Mouse (Mus musculus): ENCODE data around the gene Fbxw8. TPM values are rescaled to one million over a fixed set of nuclear protein-coding genes. Genes with fewer than 3 reads are reported as not detected.

The Fbxw8 gene
- polyA plus RNA-seq, 1 experiment: 18.4 TPM

DNA sequence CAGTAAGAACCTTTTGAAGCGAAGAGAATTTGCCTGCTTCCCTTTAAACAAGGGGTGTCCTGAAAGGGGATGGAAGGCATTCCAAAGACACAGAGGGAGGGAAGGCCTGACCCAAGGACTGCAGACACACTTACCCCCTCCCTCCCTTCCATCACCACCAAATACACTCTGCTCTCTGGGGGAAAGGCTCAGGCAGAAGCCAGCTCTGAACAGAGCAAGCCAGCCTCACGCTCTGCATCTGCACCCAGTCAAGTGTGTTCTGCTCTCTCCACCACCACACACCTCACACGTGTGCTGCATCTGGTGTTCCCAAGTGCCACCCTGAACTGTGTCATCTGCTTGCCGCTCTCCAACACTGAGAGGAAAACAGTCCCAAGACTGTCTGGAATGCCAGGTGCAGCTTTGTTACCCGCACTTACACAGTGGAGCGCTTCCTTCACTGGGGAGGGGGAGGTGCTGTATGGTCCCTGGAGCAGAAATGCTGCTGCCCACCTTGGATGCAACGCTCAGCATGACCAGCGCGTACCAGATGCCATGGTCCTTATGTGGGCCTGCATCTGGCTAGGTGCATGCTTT, 73.8 kb downstream of the Fbxw8 start:
- no peak overlapping the region for H3K27ac ChIP-seq (replicated peaks; ENCODE audit: low read depth, low read length)
- H3K4me1 ChIP-seq (ENCODE audit: control insufficient read depth, insufficient read depth, insufficient read length, low read length): peaks cover 6% of the 10 kb centered on the region; the same call in 1 of the 2 replicates
- H3K4me3 ChIP-seq (ENCODE audit: insufficient read depth, low read depth, low read length): no peak overlapping the region

DNA sequence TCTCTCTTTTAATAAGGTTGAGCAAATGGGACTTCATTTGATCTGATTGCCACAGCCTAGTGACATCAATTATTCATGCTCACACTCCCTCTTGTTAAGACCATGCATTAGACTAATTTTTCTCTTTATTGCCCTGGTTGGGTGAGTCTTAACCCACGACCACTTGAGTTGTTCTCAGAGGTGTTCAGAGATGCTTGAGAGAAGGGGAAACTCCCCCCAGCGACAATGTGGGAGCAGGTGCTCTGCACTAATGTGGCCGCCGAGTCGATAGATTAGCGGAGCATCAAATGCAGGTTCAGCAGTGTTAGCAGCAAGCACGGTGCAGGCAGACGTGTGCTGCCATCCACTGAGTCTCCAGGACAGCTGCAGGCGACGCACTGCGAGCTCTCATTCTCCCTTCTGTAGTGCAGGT, 75.4 kb downstream of the Fbxw8 start:
- no peak overlapping the region for H3K27ac ChIP-seq (replicated peaks; ENCODE audit: low read depth, low read length)
- H3K4me3 ChIP-seq (ENCODE audit: insufficient read depth, low read depth, low read length): no peak overlapping the region
- peaks cover 6% of the 10 kb centered on the region; the same call in 1 of the 2 replicates for H3K4me1 ChIP-seq (ENCODE audit: control insufficient read depth, insufficient read depth, insufficient read length, low read length)

DNA sequence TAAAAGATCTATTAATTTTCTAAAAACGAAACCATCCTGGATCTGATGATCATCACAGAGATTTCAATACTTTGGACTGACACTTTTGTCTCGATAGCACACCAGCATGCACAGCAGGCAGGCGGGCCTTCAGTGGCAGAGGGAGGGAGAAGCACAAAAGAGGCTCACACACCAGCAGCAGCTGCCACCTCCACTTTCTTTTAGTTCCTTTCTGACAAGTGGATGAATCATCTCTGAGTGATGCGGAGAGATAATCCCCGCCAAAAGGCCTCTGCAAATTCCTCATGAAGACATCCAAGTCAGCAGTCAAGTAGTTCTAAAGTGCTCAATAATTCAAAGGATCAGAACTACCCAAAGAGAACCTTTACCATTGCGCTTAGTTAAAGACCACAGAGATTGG, 75.9 kb downstream of the Fbxw8 start:
- Histone ChIP-seq H3K4me1 (ENCODE audit: control insufficient read depth, insufficient read depth, insufficient read length, low read length) (peaks cover 5% of the 10 kb centered on the region; the same call in 1 of the 2 replicates), H3K4me3 (ENCODE audit: insufficient read depth, low read depth, low read length) (no peak overlapping the region), H3K27ac (replicated peaks; ENCODE audit: low read depth, low read length) (no peak overlapping the region)

DNA sequence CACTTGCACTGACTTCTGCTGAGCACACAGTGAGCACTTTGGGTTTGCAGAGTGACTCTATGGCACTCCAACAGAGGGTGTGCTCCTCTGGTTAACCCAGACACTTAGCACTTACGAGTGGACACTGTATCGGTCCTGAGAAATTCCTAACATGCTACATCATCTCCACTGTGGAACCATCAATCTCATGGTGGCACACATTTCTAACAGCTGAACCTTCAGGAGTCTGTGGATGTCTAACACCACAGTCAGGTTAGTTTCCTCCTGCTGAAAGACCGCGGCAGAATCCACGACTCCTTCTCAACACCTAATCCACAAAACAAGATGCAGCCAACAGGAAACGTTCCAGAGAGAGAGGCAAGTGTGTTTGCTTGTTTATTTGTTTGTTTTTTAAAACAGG, 76.7 kb downstream of the Fbxw8 start:
- H3K27ac ChIP-seq (replicated peaks; ENCODE audit: low read depth, low read length): no peak overlapping the region
- H3K4me3 ChIP-seq (ENCODE audit: insufficient read depth, low read depth, low read length): no peak overlapping the region
- H3K4me1 ChIP-seq (ENCODE audit: control insufficient read depth, insufficient read depth, insufficient read length, low read length): no peaks in the 10 kb centered on the region; the same call in 1 of the 2 replicates

DNA sequence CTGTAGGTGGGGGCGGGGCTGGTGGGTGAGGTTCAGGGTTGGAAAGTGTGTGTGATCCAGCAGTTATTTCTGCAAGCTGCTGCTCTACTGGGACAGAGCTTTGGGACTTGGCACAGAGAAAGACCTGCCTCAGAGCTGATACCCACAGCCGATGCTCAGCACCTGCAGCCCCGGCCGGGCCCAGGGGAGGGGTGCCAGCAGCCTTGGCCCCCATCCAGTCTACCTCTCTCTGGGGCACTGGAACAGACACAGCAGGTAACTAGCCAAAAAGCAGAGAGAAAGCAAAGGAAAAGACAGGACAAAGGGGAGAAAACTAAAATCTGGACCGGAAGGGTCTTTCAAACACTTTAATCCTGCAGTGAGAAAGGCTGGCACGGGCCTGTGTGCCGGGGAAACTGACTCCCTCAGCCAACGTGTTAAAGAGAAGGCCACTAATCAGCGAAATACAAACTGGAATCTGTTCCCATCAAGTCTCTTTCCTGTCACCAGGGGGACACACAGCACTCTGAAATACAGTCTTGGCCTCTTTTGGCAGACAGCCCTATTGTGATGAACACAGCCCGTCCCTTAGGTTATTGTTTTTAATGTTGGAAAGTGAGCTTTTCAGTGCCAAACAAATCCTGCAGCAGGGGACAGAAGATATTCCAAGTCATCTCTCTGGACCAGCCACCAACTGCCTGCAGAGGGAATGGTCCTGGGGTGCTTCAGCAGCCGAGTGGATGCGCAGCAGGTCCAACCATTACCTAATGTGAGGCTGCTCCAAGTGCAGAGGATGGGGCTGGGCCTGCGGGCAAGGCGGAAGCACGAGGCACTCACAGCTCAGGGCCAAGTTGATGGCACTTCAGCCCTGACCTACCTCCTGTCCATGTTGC, 78.3 kb downstream of the Fbxw8 start:
- Histone ChIP-seq H3K4me1 (ENCODE audit: control insufficient read depth, insufficient read depth, insufficient read length, low read length) (no peaks in the 10 kb centered on the region), H3K4me3 (ENCODE audit: insufficient read depth, low read depth, low read length) (no peak overlapping the region), H3K27ac (replicated peaks; ENCODE audit: low read depth, low read length) (no peak overlapping the region)

DNA sequence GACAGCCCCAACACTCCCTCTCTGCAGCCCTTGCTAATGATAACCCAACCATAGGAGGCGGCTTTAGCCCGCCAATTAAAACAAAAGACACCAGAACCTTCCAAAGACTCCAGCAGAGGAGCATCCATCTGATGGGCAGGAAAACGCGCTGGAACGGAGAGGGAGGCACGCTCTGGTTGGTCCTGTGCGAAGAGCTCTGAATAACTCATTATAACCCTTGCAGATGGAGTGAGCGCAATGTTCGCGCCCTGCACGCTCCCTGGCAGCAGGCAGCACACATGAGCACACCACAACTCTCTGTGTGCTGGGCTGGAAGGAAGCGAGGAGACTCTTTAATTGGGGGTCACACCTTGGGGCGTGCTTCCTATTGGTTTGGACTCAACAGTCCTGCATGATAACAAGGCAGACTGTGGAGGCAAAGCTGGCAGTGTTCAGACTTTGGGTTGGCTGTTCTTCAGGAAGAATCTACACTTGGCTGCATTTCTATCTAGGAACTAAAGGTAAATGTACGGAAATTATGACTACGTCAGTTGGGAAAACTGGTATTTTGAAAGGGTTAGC, 82.0 kb downstream of the Fbxw8 start:
- Histone ChIP-seq H3K27ac (replicated peaks; ENCODE audit: low read depth, low read length) (no peak overlapping the region), H3K4me1 (ENCODE audit: control insufficient read depth, insufficient read depth, insufficient read length, low read length) (no peaks in the 10 kb centered on the region), H3K4me3 (ENCODE audit: insufficient read depth, low read depth, low read length) (no peak overlapping the region)

DNA sequence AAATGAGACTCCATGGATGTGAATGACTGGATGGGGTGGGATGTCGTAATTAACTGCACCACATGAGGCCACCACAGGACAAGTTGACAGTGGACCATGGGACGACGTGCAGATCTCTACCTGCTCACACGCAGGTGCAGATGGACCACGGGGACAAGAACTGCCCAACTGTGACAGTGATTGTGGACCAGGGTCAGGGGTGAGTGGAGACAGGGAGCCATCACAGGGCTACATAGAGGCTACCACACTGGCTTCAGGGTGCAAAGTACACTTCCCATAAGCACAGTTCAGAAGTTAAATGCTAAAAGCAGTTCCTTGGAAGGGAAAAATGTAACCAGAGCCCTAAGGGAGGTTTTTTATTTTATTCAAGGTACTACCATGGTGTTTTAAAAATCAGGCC, 83.5 kb downstream of the Fbxw8 start:
- no peak overlapping the region for H3K27ac ChIP-seq (replicated peaks; ENCODE audit: low read depth, low read length)
- no peak overlapping the region for H3K4me3 ChIP-seq (ENCODE audit: insufficient read depth, low read depth, low read length)
- no peaks in the 10 kb centered on the region for H3K4me1 ChIP-seq (ENCODE audit: control insufficient read depth, insufficient read depth, insufficient read length, low read length)

DNA sequence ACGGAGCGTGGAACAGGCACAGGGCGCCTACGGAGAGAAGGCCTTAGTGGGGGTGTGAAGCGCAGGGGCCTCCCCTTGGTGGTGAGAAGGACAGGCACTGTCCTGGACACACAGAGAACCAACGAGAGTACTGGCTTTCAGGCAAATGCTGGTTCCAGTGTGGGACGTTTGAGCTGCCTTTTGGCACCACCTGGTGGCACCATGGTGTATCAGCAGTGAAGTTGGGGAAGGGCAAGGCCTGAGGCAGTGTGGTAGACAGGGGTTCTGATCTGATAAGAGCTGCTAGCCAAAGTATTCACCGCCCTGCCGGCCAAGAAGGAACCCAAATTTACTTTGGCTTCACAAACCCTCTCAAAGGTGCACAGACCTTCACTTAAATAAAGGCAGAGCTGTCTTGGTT, 85.9 kb downstream of the Fbxw8 start:
- no peaks in the 10 kb centered on the region for H3K4me1 ChIP-seq (ENCODE audit: control insufficient read depth, insufficient read depth, insufficient read length, low read length)

DNA sequence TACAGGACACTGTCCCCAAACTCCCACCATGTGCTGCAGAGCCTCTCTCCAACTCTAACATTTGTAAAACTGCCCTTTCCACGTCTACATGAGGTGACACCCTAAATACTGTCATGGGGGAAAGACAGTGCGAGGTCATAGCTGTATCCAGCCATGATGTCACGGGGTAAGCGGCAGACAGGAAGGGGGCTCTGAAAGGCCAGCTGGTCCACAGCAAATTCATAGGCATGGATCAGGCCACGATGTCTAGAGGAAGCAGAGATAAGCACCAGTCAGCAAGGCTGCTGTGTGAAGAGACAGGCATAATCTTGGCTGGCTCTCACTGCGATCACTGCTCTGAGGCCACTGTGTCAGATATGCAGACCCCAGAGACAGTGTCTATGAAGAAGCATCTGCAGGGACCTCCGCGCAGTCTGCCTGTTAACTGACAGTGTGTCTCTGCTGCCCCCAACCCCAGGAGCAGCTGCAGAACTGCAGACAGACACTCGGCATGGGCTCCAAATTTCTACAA, 87.2 kb downstream of the Fbxw8 start:
- Histone ChIP-seq H3K4me3 (ENCODE audit: insufficient read depth, low read depth, low read length) (no peak overlapping the region), H3K4me1 (ENCODE audit: control insufficient read depth, insufficient read depth, insufficient read length, low read length) (no peaks in the 10 kb centered on the region), H3K27ac (replicated peaks; ENCODE audit: low read depth, low read length) (no peak overlapping the region)

More for the DNA sequence above, 85.9 kb downstream of the Fbxw8 start:
- Histone ChIP-seq H3K27ac (replicated peaks; ENCODE audit: low read depth, low read length) (no peak overlapping the region), H3K4me3 (ENCODE audit: insufficient read depth, low read depth, low read length) (no peak overlapping the region)

DNA sequence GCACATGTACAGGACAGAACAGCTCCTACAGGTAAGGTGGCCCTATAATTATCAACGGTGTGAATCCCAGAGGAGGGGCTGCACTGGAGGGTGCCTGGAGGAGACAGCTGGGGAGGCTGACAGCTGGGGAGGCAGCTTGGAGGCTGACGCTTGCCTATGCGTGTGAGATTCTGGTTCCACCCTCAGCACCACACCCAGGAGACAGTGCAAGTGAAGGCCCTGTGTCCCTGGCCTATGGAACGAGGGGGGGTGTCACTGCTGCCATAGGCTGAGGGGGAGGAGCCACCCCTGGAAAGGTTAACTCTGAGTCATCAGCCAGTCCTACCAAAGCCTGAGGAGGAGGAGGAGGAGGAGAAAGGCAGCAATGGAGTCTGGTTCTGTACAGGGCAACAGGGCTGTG, 87.7 kb downstream of the Fbxw8 start:
- H3K4me3 ChIP-seq (ENCODE audit: insufficient read depth, low read depth, low read length): no peak overlapping the region
- no peaks in the 10 kb centered on the region for H3K4me1 ChIP-seq (ENCODE audit: control insufficient read depth, insufficient read depth, insufficient read length, low read length)
- H3K27ac ChIP-seq (replicated peaks; ENCODE audit: low read depth, low read length): no peak overlapping the region

DNA sequence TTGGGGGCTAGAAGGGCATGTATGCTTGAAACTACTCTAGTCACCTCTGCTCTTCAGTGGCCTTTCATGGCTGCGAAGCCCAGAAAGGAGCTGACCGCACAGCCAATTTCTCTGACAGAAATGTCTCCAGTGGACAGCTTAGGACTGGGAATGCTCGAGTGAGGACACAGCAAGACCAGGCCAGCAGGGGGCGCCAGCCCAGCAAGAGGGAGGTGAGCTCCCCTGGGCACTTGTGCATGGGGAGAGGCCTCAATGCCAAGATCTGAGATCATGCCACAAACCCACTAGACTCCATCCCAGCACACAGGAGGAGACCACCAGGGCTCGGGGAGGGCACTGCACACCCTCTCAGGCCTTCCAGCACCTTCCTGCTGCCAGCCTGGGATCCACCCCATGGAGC, 88.4 kb downstream of the Fbxw8 start:
- H3K27ac ChIP-seq (replicated peaks; ENCODE audit: low read depth, low read length): no peak overlapping the region
- H3K4me3 ChIP-seq (ENCODE audit: insufficient read depth, low read depth, low read length): no peak overlapping the region
- H3K4me1 ChIP-seq (ENCODE audit: control insufficient read depth, insufficient read depth, insufficient read length, low read length): no peaks in the 10 kb centered on the region

DNA sequence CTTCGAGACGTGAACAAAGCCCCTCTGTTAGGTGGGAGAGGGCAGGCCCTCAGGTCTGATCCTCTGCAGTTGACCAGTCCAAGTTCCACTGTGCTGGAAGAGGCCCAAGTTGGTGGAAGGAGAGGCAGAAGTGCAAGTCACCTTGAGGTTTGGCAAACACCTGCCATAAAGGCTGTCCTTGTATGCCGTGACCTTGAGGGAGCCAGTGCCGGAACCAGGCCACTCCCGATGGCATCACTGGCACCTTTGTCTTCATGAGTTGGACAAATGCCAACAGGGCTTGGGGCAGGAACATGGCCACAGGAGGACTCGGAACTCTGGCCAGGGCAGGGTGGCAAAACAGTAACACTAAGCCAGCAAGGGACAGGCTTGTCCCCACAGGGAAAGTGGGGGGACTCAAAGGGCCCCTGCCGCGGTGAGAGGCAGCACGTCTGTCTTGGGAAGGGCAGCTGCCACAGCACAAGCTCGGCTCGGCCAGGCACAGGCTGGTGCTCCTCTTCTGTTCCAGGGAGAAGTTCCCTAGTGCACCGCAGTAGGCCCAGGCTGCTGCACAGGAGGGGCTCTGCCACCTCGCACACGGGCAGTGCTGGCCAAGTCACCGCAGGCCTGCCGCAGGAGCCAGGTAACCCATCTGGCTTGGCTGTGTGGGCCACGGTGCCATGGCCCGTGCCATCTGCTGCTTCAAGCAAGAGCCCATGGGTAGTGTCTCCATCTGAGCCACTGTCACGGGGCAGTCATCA, 89.6 kb downstream of the Fbxw8 start:
- no peak overlapping the region for H3K27ac ChIP-seq (replicated peaks; ENCODE audit: low read depth, low read length)
- no peaks in the 10 kb centered on the region for H3K4me1 ChIP-seq (ENCODE audit: control insufficient read depth, insufficient read depth, insufficient read length, low read length)

DNA sequence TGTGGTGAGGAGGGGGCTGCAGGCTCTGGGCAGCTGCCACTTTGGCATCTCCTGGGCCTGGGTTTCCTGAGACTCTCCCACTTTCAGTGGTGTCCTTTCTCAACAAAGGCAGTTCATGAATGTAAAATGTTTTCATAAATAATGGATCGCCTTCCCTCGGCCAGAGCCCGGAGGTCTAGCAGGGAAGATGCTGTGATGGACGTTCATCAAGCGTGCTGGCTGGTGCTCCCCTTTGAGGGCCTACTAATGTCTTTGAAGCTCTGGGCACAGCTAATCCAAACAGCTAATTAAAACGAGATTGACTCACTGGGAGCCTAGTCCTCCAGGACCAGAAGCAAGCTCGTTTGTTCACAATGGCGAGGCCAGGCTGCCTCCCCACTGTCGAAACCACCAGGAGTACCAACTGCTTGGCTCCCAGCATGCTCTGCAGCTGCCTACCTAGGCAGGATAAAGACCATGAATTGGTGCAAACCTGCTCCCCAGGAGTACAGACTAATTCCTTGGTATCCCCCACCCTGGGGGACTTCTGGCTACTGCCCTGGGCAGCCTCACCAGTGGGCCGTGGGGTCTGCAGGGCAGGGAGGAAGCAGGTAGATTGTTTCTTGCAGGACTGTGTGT, 90.9 kb downstream of the Fbxw8 start:
- Histone ChIP-seq H3K27ac (replicated peaks; ENCODE audit: low read depth, low read length) (no peak overlapping the region), H3K4me1 (ENCODE audit: control insufficient read depth, insufficient read depth, insufficient read length, low read length) (no peaks in the 10 kb centered on the region), H3K4me3 (ENCODE audit: insufficient read depth, low read depth, low read length) (no peak overlapping the region)

More for the DNA sequence above, 89.6 kb downstream of the Fbxw8 start:
- H3K4me3 ChIP-seq (ENCODE audit: insufficient read depth, low read depth, low read length): no peak overlapping the region

DNA sequence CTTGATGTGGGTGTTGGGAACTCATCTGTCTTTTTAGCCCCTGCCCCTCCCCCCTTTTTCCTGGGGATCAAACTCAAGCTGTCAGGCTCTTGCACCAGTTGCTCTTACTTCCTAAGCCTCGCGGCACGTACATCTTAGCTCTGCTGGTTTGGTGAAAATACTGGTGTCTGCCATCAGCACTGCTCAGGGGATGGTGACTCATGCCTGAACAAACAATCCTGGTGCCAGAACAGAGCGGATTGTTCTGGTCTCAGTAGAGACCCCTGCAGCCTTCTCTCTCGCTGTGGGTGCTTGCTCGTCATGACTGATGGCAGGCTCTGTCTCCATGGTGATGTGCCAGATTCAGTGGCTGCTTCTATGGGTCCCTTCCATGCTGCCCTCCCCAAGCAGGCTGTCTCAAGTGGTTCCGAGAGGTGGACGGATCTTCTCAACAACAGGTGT, 92.1 kb downstream of the Fbxw8 start:
- Histone ChIP-seq H3K4me3 (ENCODE audit: insufficient read depth, low read depth, low read length) (no peak overlapping the region), H3K4me1 (ENCODE audit: control insufficient read depth, insufficient read depth, insufficient read length, low read length) (no peaks in the 10 kb centered on the region), H3K27ac (replicated peaks; ENCODE audit: low read depth, low read length) (no peak overlapping the region)

All from brown adipose tissue, adult 24 weeks (tissue).